Mouse (Mus musculus): ENCODE measurements at regions not wholly inside any gene's neighbourhood (a gene's known extent, or its start where the extent isn't known, plus 50 kb on each side); places are given as distances from the start of the nearest gene placed in this dataset.

- TF ChIP-seq CTCF (IDR thresholded peaks at IDR 0.05 in 2 of 3, conservative IDR thresholded peaks at IDR 0.05 in 1 of 3; ENCODE audit: control insufficient read depth in 1 of 3, insufficient read depth in 1 of 3, low read depth in 2 of 3, low read length in 3 of 3, poor library complexity in 1 of 3, severe bottlenecking in 1 of 3) (no peak), USF1 (IDR thresholded peaks at IDR 0.05; ENCODE audit: low read depth, low read length) (no peak), RAD21 (IDR thresholded peaks at IDR 0.05; ENCODE audit: low read depth, low read length) (no peak), RCOR1 (IDR thresholded peaks at IDR 0.05; ENCODE audit: low read depth, low read length) (no peak)
Observed at GRCm38 (mm10) chr5:111979601-111980000, 245.9 kb downstream of the Gm26897 start.
